13 mouse cellular contexts compared by ENCODE assay signal in genomic region chr9:13506956-13507821, GRCm38 (mm10).
DNase-seq lines count a peak whose midpoint lies in the region; ATAC-seq and TF ChIP-seq lines count a peak whose summit lies in the region.
"Had no signal": no experiment of that assay in that cellular context is flagged by ENCODE, and none has a peak within 500 bp of the region (broad histone marks: within the 10 kb centered on the region; RNA-seq: fewer than 3 reads in every experiment).

No protein-coding gene starts in this region.

- H3K27ac ChIP-seq in lung, embryonic 14.5 days (ENCODE audit: low read depth) = peak overlapping the region; percentile 8; the same call in 1 of the 2 replicates
- peak overlapping the region; percentile 38 for H3K27ac ChIP-seq in heart, embryonic 13.5 days (replicated peaks)
- 0 out of 2 replicates have a peak overlapping the region, but pooled peaks have one; percentile 34 for H3K27ac ChIP-seq in neural tube, embryonic 11.5 days (ENCODE audit: low read depth, low read length)
- no peak overlapping the region for H3K27ac ChIP-seq in forebrain, embryonic 11.5 days (ENCODE audit: low read depth, low read length)
- H3K27ac ChIP-seq: forebrain, embryonic 10.5 days; layer of hippocampus, adult 2 months; midbrain, embryonic 12.5 days had no signal

- no peak for TF ChIP-seq POLR2A in lung, adult 2 months (IDR thresholded peaks at IDR 0.05; ENCODE audit: borderline replicate concordance, extremely low read depth, low read depth, low read length)

- no peak overlapping the region for H3K4me3 ChIP-seq in lung, embryonic 14.5 days (ENCODE audit: low read depth, low read length)
- H3K4me3 ChIP-seq in lung, adult 2 months (replicated peaks; ENCODE audit: extremely low read depth, low read depth, low read length) = no peak overlapping the region
- no peak overlapping the region for H3K4me3 ChIP-seq in heart, embryonic 13.5 days
- no peak overlapping the region for H3K4me3 ChIP-seq in neural tube, embryonic 11.5 days (ENCODE audit: low read depth, low read length)
- H3K4me3 ChIP-seq in forebrain, embryonic 11.5 days (ENCODE audit: low read depth, low read length) = no peak overlapping the region
- H3K4me3 ChIP-seq: forebrain, embryonic 10.5 days; layer of hippocampus, adult 2 months; midbrain, embryonic 12.5 days had no signal

- peak; percentile 82 for ATAC-seq in lung, embryonic 14.5 days (ENCODE audit: insufficient read depth)
- no peak for ATAC-seq in heart, embryonic 13.5 days (ENCODE audit: extremely low read depth, insufficient number of reproducible peaks, low FRiP score, low TSS enrichment)
- no peak for ATAC-seq in neural tube, embryonic 11.5 days (ENCODE audit: insufficient read depth, low FRiP score, low TSS enrichment)
- ATAC-seq in forebrain, embryonic 11.5 days (replicated peaks; ENCODE audit: low FRiP score) = no peak

- no peak overlapping the region for H3K4me2 ChIP-seq in lung, embryonic 14.5 days
- no peak overlapping the region for H3K4me2 ChIP-seq in heart, embryonic 13.5 days
- H3K4me2 ChIP-seq in neural tube, embryonic 11.5 days (ENCODE audit: low read depth) = no peak overlapping the region
- no peak overlapping the region for H3K4me2 ChIP-seq in forebrain, embryonic 11.5 days (ENCODE audit: low read depth, low read length, severe bottlenecking)
- H3K4me2 ChIP-seq: midbrain, embryonic 12.5 days had no signal

- no peaks in the 10 kb centered on the region for H3K27me3 ChIP-seq in lung, embryonic 14.5 days (ENCODE audit: insufficient read depth, low read length)
- H3K27me3 ChIP-seq in heart, embryonic 13.5 days (replicated peaks) = no peaks in the 10 kb centered on the region
- no peaks in the 10 kb centered on the region for H3K27me3 ChIP-seq in neural tube, embryonic 11.5 days (ENCODE audit: control insufficient read depth, insufficient read depth, low read length)
- no peaks in the 10 kb centered on the region for H3K27me3 ChIP-seq in forebrain, embryonic 11.5 days (ENCODE audit: control insufficient read depth, insufficient read depth, low read length)
- H3K27me3 ChIP-seq: CH12.LX; midbrain, embryonic 12.5 days had no signal

- H3K9me3 ChIP-seq in lung, embryonic 14.5 days (ENCODE audit: low read depth, low read length) = no peaks in the 10 kb centered on the region
- no peaks in the 10 kb centered on the region for H3K9me3 ChIP-seq in heart, embryonic 13.5 days
- H3K9me3 ChIP-seq in neural tube, embryonic 11.5 days (ENCODE audit: control insufficient read depth, low read length) = no peaks in the 10 kb centered on the region
- no peaks in the 10 kb centered on the region for H3K9me3 ChIP-seq in forebrain, embryonic 11.5 days (ENCODE audit: control insufficient read depth, low read length)
- H3K9me3 ChIP-seq: forebrain, embryonic 10.5 days; midbrain, embryonic 12.5 days had no signal

- DNase-seq in lung, embryonic 14.5 days = peak; percentile 94
- no peak for DNase-seq in lung, adult 2 months
- peak; percentile 65 for DNase-seq in kidney, postnatal 14 days
- DNase-seq in neural tube, embryonic 11.5 days (ENCODE audit: low spot score) = peak; percentile 26
- DNase-seq in layer of hippocampus, postnatal 36 days = no peak
- DNase-seq in adipocyte (ENCODE audit: low spot score) = no peak
- no peak for DNase-seq in forebrain, embryonic 11.5 days (ENCODE audit: low spot score)
- DNase-seq: cerebellum, postnatal 14 days had no signal

- WGBS in lung, embryonic 14.5 days = 24% methylated on average over 6 of the region's 6 CpGs
- 63% methylated on average over 6 of the region's 6 CpGs for WGBS in lung, adult 2 months
- WGBS in heart, embryonic 13.5 days = 35% methylated on average over 6 of the region's 6 CpGs
- WGBS in neural tube, embryonic 11.5 days = 49% methylated on average over 6 of the region's 6 CpGs
- 75% methylated on average over 6 of the region's 6 CpGs for WGBS in forebrain, embryonic 11.5 days

- H3K4me1 ChIP-seq in lung, embryonic 14.5 days (ENCODE audit: insufficient read depth) = 0 out of 2 replicates have a peak, but pooled peaks cover 2% of the 10 kb centered on the region
- H3K4me1 ChIP-seq in lung, adult 2 months (ENCODE audit: control insufficient read depth, insufficient read depth, low read length) = peaks cover 5% of the 10 kb centered on the region
- peaks cover 38% of the 10 kb centered on the region for H3K4me1 ChIP-seq in heart, embryonic 13.5 days
- no peaks in the 10 kb centered on the region for H3K4me1 ChIP-seq in neural tube, embryonic 11.5 days (ENCODE audit: control insufficient read depth, insufficient read depth, low read length)
- no peaks in the 10 kb centered on the region for H3K4me1 ChIP-seq in forebrain, embryonic 11.5 days (replicated peaks; ENCODE audit: control insufficient read depth, insufficient read depth, low read length)
- H3K4me1 ChIP-seq: forebrain, embryonic 10.5 days; midbrain, embryonic 12.5 days had no signal

- H3K9ac ChIP-seq in lung, embryonic 14.5 days = no peak overlapping the region
- no peak overlapping the region for H3K9ac ChIP-seq in heart, embryonic 13.5 days
- no peak overlapping the region for H3K9ac ChIP-seq in neural tube, embryonic 11.5 days (ENCODE audit: low read length)
- H3K9ac ChIP-seq in forebrain, embryonic 11.5 days (ENCODE audit: low read length) = no peak overlapping the region
- H3K9ac ChIP-seq: midbrain, embryonic 12.5 days had no signal

- H3K36me3 ChIP-seq in lung, embryonic 14.5 days (ENCODE audit: insufficient read depth) = no peaks in the 10 kb centered on the region
- no peaks in the 10 kb centered on the region for H3K36me3 ChIP-seq in heart, embryonic 13.5 days
- no peaks in the 10 kb centered on the region for H3K36me3 ChIP-seq in neural tube, embryonic 11.5 days (ENCODE audit: control insufficient read depth, insufficient read depth, low read length)
- H3K36me3 ChIP-seq in forebrain, embryonic 11.5 days (ENCODE audit: control insufficient read depth, insufficient read depth, low read length) = no peaks in the 10 kb centered on the region
- H3K36me3 ChIP-seq: forebrain, embryonic 10.5 days; midbrain, embryonic 12.5 days had no signal

- no peak for TF ChIP-seq CTCF in lung, embryonic 14.5 days (IDR thresholded peaks at IDR 0.05; ENCODE audit: low read depth)
- TF ChIP-seq CTCF in lung, adult 2 months (IDR thresholded peaks at IDR 0.05; ENCODE audit: insufficient read depth, low read length) = no peak

Comparison
In these comparisons a context has a peak if more than half of its experiments do, and no peak if none do; other contexts are left out.
1. DNase-seq: peak in lung, embryonic 14.5 days (single experiment), kidney, postnatal 14 days (single experiment) and neural tube, embryonic 11.5 days (single experiment); none in lung, adult 2 months (single experiment), layer of hippocampus, postnatal 36 days (0 of 2), adipocyte (single experiment) and forebrain, embryonic 11.5 days (single experiment).